Comparison of ENCODE assay signal across 15 mouse cellular contexts in the genomic region with DNA sequence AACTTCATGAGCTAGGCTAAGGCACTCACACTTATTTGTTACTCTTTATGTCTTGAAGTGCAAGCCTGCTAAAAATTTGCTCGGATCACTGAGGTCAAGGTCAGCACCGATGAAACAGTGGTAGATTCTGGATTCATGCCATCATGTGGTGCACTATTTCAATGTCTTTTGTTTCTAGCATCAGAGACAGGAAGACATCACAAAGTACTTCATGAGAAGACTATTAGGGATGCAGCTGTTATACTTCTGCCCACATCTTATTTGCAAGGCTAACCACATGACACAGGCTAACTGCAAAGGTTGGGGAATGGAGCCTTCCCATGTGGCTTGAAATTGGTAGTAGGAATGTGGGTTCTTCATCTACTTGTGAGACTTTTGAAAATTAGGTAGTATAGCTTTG.
"Had no signal": no experiment of that assay in that cellular context is flagged by ENCODE, and none has a peak within 500 bp of the region (broad histone marks: within the 10 kb centered on the region; RNA-seq: fewer than 3 reads in every experiment).

No protein-coding gene starts in this region.

- DNase-seq: retina, postnatal 1 day; right cerebral cortex, adult 18-20 months; right cerebral cortex, postnatal 14 days; right cerebral cortex, postnatal 25 days; right cerebral cortex, postnatal 4 days; spleen, adult 18-20 months; thymus, adult 18-20 months; thymus, postnatal 14 days; thymus, postnatal 36 days; thymus, postnatal 4 days had no signal

- H3K27ac ChIP-seq: neural tube, embryonic 12.5 days; neural tube, embryonic 13.5 days; neural tube, embryonic 15.5 days; stomach, embryonic 15.5 days; stomach, postnatal 0 days had no signal

- H3K9ac ChIP-seq: neural tube, embryonic 12.5 days; neural tube, embryonic 13.5 days; neural tube, embryonic 15.5 days; stomach, embryonic 15.5 days had no signal

- H3K4me3 ChIP-seq: neural tube, embryonic 12.5 days; neural tube, embryonic 13.5 days; neural tube, embryonic 15.5 days; stomach, embryonic 15.5 days had no signal

- H3K36me3 ChIP-seq: neural tube, embryonic 12.5 days; neural tube, embryonic 13.5 days; neural tube, embryonic 15.5 days; stomach, embryonic 15.5 days had no signal

- H3K9me3 ChIP-seq: neural tube, embryonic 12.5 days; neural tube, embryonic 13.5 days; neural tube, embryonic 15.5 days; stomach, embryonic 15.5 days had no signal

- H3K4me2 ChIP-seq: neural tube, embryonic 12.5 days; neural tube, embryonic 13.5 days; neural tube, embryonic 15.5 days; stomach, embryonic 15.5 days had no signal

- H3K4me1 ChIP-seq: neural tube, embryonic 12.5 days; neural tube, embryonic 13.5 days; neural tube, embryonic 15.5 days; stomach, embryonic 15.5 days had no signal

- H3K27me3 ChIP-seq: neural tube, embryonic 12.5 days; neural tube, embryonic 13.5 days; neural tube, embryonic 15.5 days; stomach, embryonic 15.5 days had no signal
